In the genomic region with DNA sequence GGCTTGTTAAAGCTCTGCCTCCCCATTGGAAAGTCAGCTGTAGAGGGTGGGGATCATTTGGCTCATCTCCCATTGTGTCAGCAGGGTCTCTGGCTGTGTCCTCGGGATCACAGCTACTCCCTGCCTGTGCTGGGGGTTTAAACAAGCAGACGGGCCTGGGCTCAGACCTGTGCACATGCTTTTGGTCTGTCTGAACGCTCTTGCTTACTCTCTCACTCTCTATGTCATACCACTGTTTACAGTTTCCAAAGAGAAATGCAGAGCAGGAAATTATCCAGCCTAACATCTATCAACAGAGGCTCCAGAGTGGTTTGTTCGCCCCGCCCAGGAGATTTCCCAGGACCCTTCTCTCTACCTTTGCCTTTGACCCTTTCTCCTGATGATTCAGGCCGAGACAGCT, we compare ENCODE assay signal across 11 mouse cellular contexts. TPM values are rescaled to one million over a fixed set of nuclear protein-coding genes. Genes with fewer than 3 reads are reported as not detected.
DNase-seq lines count a peak whose midpoint lies in the region; ATAC-seq lines count a peak whose summit lies in the region.
"Had no signal": no experiment of that assay in that cellular context is flagged by ENCODE, and none has a peak within 500 bp of the region (broad histone marks: within the 10 kb centered on the region; RNA-seq: fewer than 3 reads in every experiment).

No protein-coding gene starts in this region.

- WGBS in forebrain, embryonic 12.5 days: 81% methylated on average over 6 of the region's 6 CpGs
- WGBS in forebrain, embryonic 10.5 days: 86% methylated on average over 6 of the region's 6 CpGs
- 65% methylated on average over 6 of the region's 6 CpGs for WGBS in hindbrain, embryonic 13.5 days
- 67% methylated on average over 6 of the region's 6 CpGs for WGBS in hindbrain, embryonic 11.5 days

- no peak overlapping the region for H3K9ac ChIP-seq in forebrain, embryonic 12.5 days
- no peak overlapping the region for H3K9ac ChIP-seq in hindbrain, embryonic 13.5 days
- H3K9ac ChIP-seq in hindbrain, embryonic 11.5 days (ENCODE audit: low read depth, low read length): no peak overlapping the region
- H3K9ac ChIP-seq: midbrain, embryonic 12.5 days had no signal

- no peak for DNase-seq in forebrain, embryonic 10.5 days (ENCODE audit: extremely low spot score, low spot score)
- DNase-seq in hindbrain, embryonic 11.5 days (ENCODE audit: low spot score): no peak
- DNase-seq in urinary bladder, postnatal 14 days (ENCODE audit: low spot score): peak; percentile 32
- DNase-seq in urinary bladder, postnatal 25 days (ENCODE audit: low spot score): no peak
- no peak for DNase-seq in frontal cortex, postnatal 14 days (ENCODE audit: low spot score in 2 of 2)
- no peak for DNase-seq in kidney, postnatal 10 days
- DNase-seq: cerebellum, adult 9-11 months had no signal

- peaks cover 8% of the 10 kb centered on the region for H3K4me1 ChIP-seq in forebrain, embryonic 12.5 days
- H3K4me1 ChIP-seq in forebrain, embryonic 10.5 days: peaks cover 6% of the 10 kb centered on the region
- H3K4me1 ChIP-seq in hindbrain, embryonic 13.5 days (replicated peaks): peaks cover 23% of the 10 kb centered on the region
- no peaks in the 10 kb centered on the region for H3K4me1 ChIP-seq in hindbrain, embryonic 11.5 days (replicated peaks; ENCODE audit: control insufficient read depth, insufficient read depth, low read length)

- no peak overlapping the region for H3K4me3 ChIP-seq in forebrain, embryonic 12.5 days (replicated peaks)
- H3K4me3 ChIP-seq in forebrain, embryonic 10.5 days: no peak overlapping the region
- H3K4me3 ChIP-seq in hindbrain, embryonic 13.5 days: no peak overlapping the region
- no peak overlapping the region for H3K4me3 ChIP-seq in hindbrain, embryonic 11.5 days (ENCODE audit: low read depth, low read length)
- H3K4me3 ChIP-seq: midbrain, embryonic 12.5 days had no signal

- no peak overlapping the region for H3K4me2 ChIP-seq in forebrain, embryonic 12.5 days
- no peak overlapping the region for H3K4me2 ChIP-seq in hindbrain, embryonic 13.5 days
- no peak overlapping the region for H3K4me2 ChIP-seq in hindbrain, embryonic 11.5 days (replicated peaks; ENCODE audit: low read depth, low read length)
- H3K4me2 ChIP-seq: liver, embryonic 11.5 days; midbrain, embryonic 12.5 days had no signal

- no peaks in the 10 kb centered on the region for H3K9me3 ChIP-seq in forebrain, embryonic 12.5 days
- H3K9me3 ChIP-seq in forebrain, embryonic 10.5 days: no peaks in the 10 kb centered on the region
- H3K9me3 ChIP-seq in hindbrain, embryonic 13.5 days: no peaks in the 10 kb centered on the region
- H3K9me3 ChIP-seq in hindbrain, embryonic 11.5 days (ENCODE audit: control insufficient read depth, low read length): no peaks in the 10 kb centered on the region
- H3K9me3 ChIP-seq: midbrain, embryonic 12.5 days had no signal

- H3K27me3 ChIP-seq in forebrain, embryonic 12.5 days: no peaks in the 10 kb centered on the region
- no peaks in the 10 kb centered on the region for H3K27me3 ChIP-seq in forebrain, embryonic 10.5 days (ENCODE audit: poor library complexity, severe bottlenecking)
- H3K27me3 ChIP-seq in hindbrain, embryonic 13.5 days: 0 out of 2 replicates have a peak, but pooled peaks cover 9% of the 10 kb centered on the region
- H3K27me3 ChIP-seq in hindbrain, embryonic 11.5 days (ENCODE audit: control insufficient read depth, insufficient read depth, low read length): no peaks in the 10 kb centered on the region
- H3K27me3 ChIP-seq: midbrain, embryonic 12.5 days had no signal

- no peaks in the 10 kb centered on the region for H3K36me3 ChIP-seq in forebrain, embryonic 12.5 days (replicated peaks)
- no peaks in the 10 kb centered on the region for H3K36me3 ChIP-seq in forebrain, embryonic 10.5 days (replicated peaks)
- H3K36me3 ChIP-seq in hindbrain, embryonic 13.5 days: no peaks in the 10 kb centered on the region
- H3K36me3 ChIP-seq in hindbrain, embryonic 11.5 days (ENCODE audit: control insufficient read depth, insufficient read depth, low read length): no peaks in the 10 kb centered on the region
- H3K36me3 ChIP-seq: midbrain, embryonic 12.5 days had no signal

- peak overlapping the region; percentile 66 for H3K27ac ChIP-seq in forebrain, embryonic 12.5 days
- H3K27ac ChIP-seq in forebrain, embryonic 10.5 days: no peak overlapping the region
- H3K27ac ChIP-seq in hindbrain, embryonic 13.5 days: peak overlapping the region; percentile 62; the same call in 1 of the 2 replicates
- H3K27ac ChIP-seq in hindbrain, embryonic 11.5 days (ENCODE audit: low read depth, low read length): no peak overlapping the region
- H3K27ac ChIP-seq: midbrain, embryonic 12.5 days had no signal

- no peak for ATAC-seq in forebrain, embryonic 12.5 days (ENCODE audit: low FRiP score)
- ATAC-seq in hindbrain, embryonic 13.5 days (ENCODE audit: low FRiP score): no peak; the same call in 1 of the 2 replicates
- ATAC-seq in hindbrain, embryonic 11.5 days (ENCODE audit: low FRiP score): no peak

RNA-seq across cellular contexts. Expression of gene Med4, which starts 8.1 kb away (rescaled TPM):
- 98.8 and 100 TPM in 2 replicates for polyA plus RNA-seq in forebrain, embryonic 12.5 days (2016; fragmentation: Nextera tagmentation; extraction: Ambion mirVana)
- 121 and 124 TPM in 2 replicates for polyA plus RNA-seq in forebrain, embryonic 10.5 days (2016; fragmentation: Nextera tagmentation; extraction: Ambion mirVana)
- 86.8 and 88.7 TPM in 2 replicates for polyA plus RNA-seq in hindbrain, embryonic 13.5 days (2015; fragmentation: Nextera tagmentation; extraction: Ambion mirVana)
- polyA plus RNA-seq in hindbrain, embryonic 11.5 days (2014; fragmentation: Nextera tagmentation; extraction: Ambion mirVana): 93.5 and 96.3 TPM in 2 replicates

RNA-seq across cellular contexts. Expression of gene Sucla2, which starts 23.4 kb away (rescaled TPM):
- polyA plus RNA-seq in forebrain, embryonic 12.5 days (2016; fragmentation: Nextera tagmentation; extraction: Ambion mirVana): 100 and 108 TPM in 2 replicates
- 109 and 120 TPM in 2 replicates for polyA plus RNA-seq in forebrain, embryonic 10.5 days (2016; fragmentation: Nextera tagmentation; extraction: Ambion mirVana)
- 123 and 124 TPM in 2 replicates for polyA plus RNA-seq in hindbrain, embryonic 13.5 days (2015; fragmentation: Nextera tagmentation; extraction: Ambion mirVana)
- 120 and 125 TPM in 2 replicates for polyA plus RNA-seq in hindbrain, embryonic 11.5 days (2014; fragmentation: Nextera tagmentation; extraction: Ambion mirVana)

RNA-seq across cellular contexts. Expression of gene Nudt15, which starts 46.3 kb away (rescaled TPM):
- polyA plus RNA-seq in forebrain, embryonic 12.5 days (2016; fragmentation: Nextera tagmentation; extraction: Ambion mirVana): 12.3 and 13.0 TPM in 2 replicates
- 10.3 and 11.3 TPM in 2 replicates for polyA plus RNA-seq in forebrain, embryonic 10.5 days (2016; fragmentation: Nextera tagmentation; extraction: Ambion mirVana)
- 11.1 and 12.0 TPM in 2 replicates for polyA plus RNA-seq in hindbrain, embryonic 13.5 days (2015; fragmentation: Nextera tagmentation; extraction: Ambion mirVana)
- polyA plus RNA-seq in hindbrain, embryonic 11.5 days (2014; fragmentation: Nextera tagmentation; extraction: Ambion mirVana): 10.2 and 11.3 TPM in 2 replicates

Comparison
In these comparisons a context has a peak if more than half of its experiments do, and no peak if none do; other contexts are left out.
1. H3K27ac ChIP-seq: peak in forebrain, embryonic 12.5 days (single experiment) and hindbrain, embryonic 13.5 days (single experiment); none in forebrain, embryonic 10.5 days (single experiment) and hindbrain, embryonic 11.5 days (single experiment).